Mouse (Mus musculus): Measurements from ENCODE around the gene Mink1.

GRCm38 (mm10) chr11:70573872-70574271 is 11.2 kb downstream of the Mink1 start:
- TF ChIP-seq HCFC1 (IDR thresholded peaks at IDR 0.05; ENCODE audit: borderline replicate concordance, insufficient read depth, low read length) = no peak
- no peak for TF ChIP-seq CHD2 (IDR thresholded peaks at IDR 0.05; ENCODE audit: low read depth, low read length)
- TF ChIP-seq MAFK (IDR thresholded peaks at IDR 0.05; ENCODE audit: insufficient read depth, low read depth, low read length) = no peak
- TF ChIP-seq ZNF384 (IDR thresholded peaks at IDR 0.05; ENCODE audit: low read depth, low read length) = no peak

Measured in ES-E14 (cell line).